Mouse (Mus musculus) C2C12 (cell line): ENCODE results near the gene B3galt5.

Experiments
- CEBPB ChIP-seq: IDR thresholded peaks from one replicate; pipeline ENCODE4 v1.6.1; 2011; ENCODE audit warnings: low read depth, mild to moderate bottlenecking, control low read depth, moderate library complexity
- CTCF ChIP-seq: IDR thresholded peaks from one replicate; pipeline ENCODE4 v1.5.1; 2011; ENCODE audit not compliant: control insufficient read depth, insufficient read depth, insufficient read length
- MAX ChIP-seq: IDR thresholded peaks from one replicate; pipeline ENCODE4 v1.6.1; 2011; ENCODE audit warnings: mild to moderate bottlenecking, control low read depth
- MYOD1 ChIP-seq: IDR thresholded peaks from one replicate; pipeline ENCODE4 v1.6.1; 2011; ENCODE audit warnings: low read depth; ENCODE audit not compliant: control insufficient read depth, insufficient read length
- MYOG ChIP-seq: IDR thresholded peaks from one replicate; pipeline ENCODE4 v1.6.1; 2011; ENCODE audit not compliant: control insufficient read depth, insufficient read length; ENCODE audit errors: extremely low read depth
- USF1 ChIP-seq: IDR thresholded peaks from one replicate; pipeline ENCODE4 v1.6.1; 2011; ENCODE audit warnings: low read depth, mild to moderate bottlenecking, control low read depth, moderate library complexity

GRCm38 (mm10) chr16:96339570-96339969, 104.0 kb downstream of the B3galt5 start:
- no peak for TF ChIP-seq CTCF
- no peak for TF ChIP-seq CEBPB
- TF ChIP-seq MAX = no peak
- TF ChIP-seq MYOD1 = no peak
- no peak for TF ChIP-seq MYOG
- no peak for TF ChIP-seq USF1
